8 mouse cellular contexts compared by ENCODE assay signal in the genomic region with DNA sequence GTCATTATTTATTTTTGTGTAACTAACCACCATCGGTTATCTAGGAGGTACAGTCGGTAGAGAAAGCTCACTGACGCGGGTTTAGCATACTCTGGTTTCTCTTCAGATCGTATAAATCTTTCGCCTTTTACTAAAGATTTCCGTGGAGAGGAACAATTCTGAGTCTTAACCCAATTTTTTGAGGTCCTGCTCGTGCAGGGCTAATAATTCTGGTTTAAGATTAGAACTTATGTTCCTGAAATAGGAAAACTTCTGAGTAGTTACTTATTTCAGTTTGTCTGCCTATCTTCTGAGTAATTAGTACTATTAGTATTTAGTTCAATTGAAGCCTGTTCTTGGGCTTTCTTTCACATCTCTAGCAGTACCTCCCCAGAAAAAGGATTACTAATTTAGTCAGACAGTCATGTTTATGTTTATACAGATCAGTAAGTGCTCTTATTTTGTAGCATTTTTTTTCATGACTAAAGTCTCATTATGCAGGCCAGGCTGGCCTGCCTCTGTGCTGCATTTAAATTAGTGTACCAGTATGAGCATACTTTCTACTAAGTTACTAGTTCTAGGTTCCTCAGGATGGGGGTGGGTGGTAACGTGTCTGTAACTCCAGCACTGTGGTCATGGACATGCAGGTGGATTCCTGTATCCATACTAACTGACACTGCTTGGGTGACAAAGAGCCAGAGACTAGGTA. TPM values are rescaled to one million over a fixed set of nuclear protein-coding genes. Genes with fewer than 3 reads are reported as not detected.
A peak's percentile ranks its signal among the peaks of the same experiment; 100 is the strongest.
DNase-seq lines count a peak whose midpoint lies in the region; ATAC-seq and TF ChIP-seq lines count a peak whose summit lies in the region.

No protein-coding gene starts in this region.

- DNase-seq in 416B (ENCODE audit: low read depth) (peak; percentile 97), CH12.LX (ENCODE audit: extremely low read depth) (peak; percentile 97)
- peak; percentile 89 for DNase-seq in embryo, embryonic 11 days
- DNase-seq in retina, embryonic 14.5 days (ENCODE audit: low spot score): peak; percentile 90
- no peak for DNase-seq in urinary bladder, postnatal 25 days (ENCODE audit: low spot score)

- H3K9ac ChIP-seq in CH12.LX (ENCODE audit: insufficient read depth, low read depth): 0 out of 2 replicates have a peak overlapping the region, but pooled peaks have one; percentile 37
- peak overlapping the region; percentile 81 for H3K9ac ChIP-seq in heart, embryonic 13.5 days
- peak overlapping the region; percentile 48 for H3K9ac ChIP-seq in kidney, embryonic 15.5 days
- peak overlapping the region; percentile 35 for H3K9ac ChIP-seq in lung, embryonic 15.5 days

- no peak overlapping the region for H3K4me3 ChIP-seq in CH12.LX (replicated peaks in 1 of 3; ENCODE audit: low read depth in 2 of 3, low read length in 2 of 3, poor library complexity in 1 of 3)
- peak overlapping the region; percentile 46 for H3K4me3 ChIP-seq in heart, embryonic 13.5 days
- peak overlapping the region; percentile 44 for H3K4me3 ChIP-seq in kidney, embryonic 15.5 days (replicated peaks)
- H3K4me3 ChIP-seq in lung, embryonic 15.5 days: peak overlapping the region; percentile 36

- ATAC-seq in heart, embryonic 13.5 days (ENCODE audit: extremely low read depth, insufficient number of reproducible peaks, low FRiP score, low TSS enrichment): peak; percentile 42
- peak; percentile 93 for ATAC-seq in kidney, embryonic 15.5 days (replicated peaks; ENCODE audit: low FRiP score)
- peak; percentile 90 for ATAC-seq in lung, embryonic 15.5 days (ENCODE audit: borderline replicate concordance, extremely low read depth, low FRiP score, low TSS enrichment)

- H3K9me3 ChIP-seq in CH12.LX (replicated peaks; ENCODE audit: low read length): no peaks in the 10 kb centered on the region
- H3K9me3 ChIP-seq in heart, embryonic 13.5 days: no peaks in the 10 kb centered on the region
- H3K9me3 ChIP-seq in kidney, embryonic 15.5 days (replicated peaks): no peaks in the 10 kb centered on the region
- no peaks in the 10 kb centered on the region for H3K9me3 ChIP-seq in lung, embryonic 15.5 days

- no peak for TF ChIP-seq RAD21 in CH12.LX (IDR thresholded peaks at IDR 0.05; ENCODE audit: low read depth, low read length)

- TF ChIP-seq EP300 in CH12.LX (IDR thresholded peaks at IDR 0.05; ENCODE audit: low read length): no peak

- peak overlapping the region; percentile 3; the same call in 1 of the 2 replicates for H3K4me2 ChIP-seq in CH12.LX (ENCODE audit: insufficient read depth, low read depth, poor library complexity, severe bottlenecking)
- H3K4me2 ChIP-seq in heart, embryonic 13.5 days: peak overlapping the region; percentile 66
- H3K4me2 ChIP-seq in kidney, embryonic 15.5 days: peak overlapping the region; percentile 57
- H3K4me2 ChIP-seq in lung, embryonic 15.5 days: peak overlapping the region; percentile 55

- H3K4me1 ChIP-seq in CH12.LX (ENCODE audit: control insufficient read depth in 1 of 2, insufficient read depth in 2 of 2): peaks cover 2 to 17% of the 10 kb centered on the region in 2 experiments; a peak in 3 of 4 replicates
- peaks cover 11% of the 10 kb centered on the region for H3K4me1 ChIP-seq in heart, embryonic 13.5 days
- 0 out of 2 replicates have a peak, but pooled peaks cover 4% of the 10 kb centered on the region for H3K4me1 ChIP-seq in kidney, embryonic 15.5 days
- H3K4me1 ChIP-seq in lung, embryonic 15.5 days: peaks cover 11% of the 10 kb centered on the region; the same call in 1 of the 2 replicates

- WGBS in heart, embryonic 13.5 days: under 1% methylated on average over 9 of the region's 9 CpGs
- under 1% methylated on average over 9 of the region's 9 CpGs for WGBS in kidney, embryonic 15.5 days
- 2% methylated on average over 9 of the region's 9 CpGs for WGBS in lung, embryonic 15.5 days

- dilution Hi-C loops in CH12.LX (cut with MboI; ENCODE audit: extremely low pct_ligation_motif_present, extremely low pct_unique_long_range_greater_than_20kb, low sequenced_read_pairs): no loop called here

- in situ Hi-C loops in CH12.LX (cut with MboI; ENCODE audit: low pct_ligation_motif_present, low pct_unique_long_range_greater_than_20kb, low sequenced_read_pairs): no loop called here

- no peaks in the 10 kb centered on the region for H3K27me3 ChIP-seq in CH12.LX (replicated peaks)
- H3K27me3 ChIP-seq in heart, embryonic 13.5 days (replicated peaks): peaks cover 2% of the 10 kb centered on the region; the same call in 1 of the 2 replicates
- H3K27me3 ChIP-seq in kidney, embryonic 15.5 days: no peaks in the 10 kb centered on the region
- no peaks in the 10 kb centered on the region for H3K27me3 ChIP-seq in lung, embryonic 15.5 days

- no peaks in the 10 kb centered on the region for H3K79me2 ChIP-seq in CH12.LX (replicated peaks; ENCODE audit: control insufficient read depth, extremely low read depth, insufficient read depth, poor library complexity, severe bottlenecking)

- no peaks in the 10 kb centered on the region for H3K36me3 ChIP-seq in CH12.LX (replicated peaks in 1 of 2; ENCODE audit: control insufficient read depth in 1 of 2, insufficient read depth in 1 of 2, low read length in 1 of 2)
- H3K36me3 ChIP-seq in heart, embryonic 13.5 days: no peaks in the 10 kb centered on the region
- no peaks in the 10 kb centered on the region for H3K36me3 ChIP-seq in kidney, embryonic 15.5 days
- H3K36me3 ChIP-seq in lung, embryonic 15.5 days: no peaks in the 10 kb centered on the region

- peak; percentile 93 for TF ChIP-seq POLR2A in CH12.LX (IDR thresholded peaks at IDR 0.05; ENCODE audit: low read depth, low read length)

- TF ChIP-seq CTCF in CH12.LX (conservative IDR thresholded peaks at IDR 0.05 in 1 of 2, IDR thresholded peaks at IDR 0.05 in 1 of 2; ENCODE audit: low read depth in 2 of 2, low read length in 2 of 2): no peak

- peak overlapping the region; percentile 39; the same call in 1 of the 2 replicates for H3K27ac ChIP-seq in CH12.LX (ENCODE audit: insufficient read depth, low read depth)
- peak overlapping the region; percentile 84 for H3K27ac ChIP-seq in heart, embryonic 13.5 days (replicated peaks)
- H3K27ac ChIP-seq in kidney, embryonic 15.5 days: peak overlapping the region; percentile 85
- H3K27ac ChIP-seq in lung, embryonic 15.5 days: peak overlapping the region; percentile 80

TF ChIP-seq in CH12.LX, 34 proteins besides CTCF, POLR2A, EP300 and RAD21 (continues in another document):
- TF ChIP-seq MXI1 (IDR thresholded peaks at IDR 0.05; ENCODE audit: low read depth, low read length): peak; percentile 24; the same call in 1 of the 2 replicates
- TF ChIP-seq BHLHE40 (IDR thresholded peaks at IDR 0.05; ENCODE audit: low read depth, low read length): peak; percentile 67
- peak; percentile 69; the same call in 1 of the 2 replicates for TF ChIP-seq MAZ (IDR thresholded peaks at IDR 0.05; ENCODE audit: low read depth, low read length)
- peak; percentile 29; the same call in 1 of the 2 replicates for TF ChIP-seq NRF1 (IDR thresholded peaks at IDR 0.05; ENCODE audit: low read depth, low read length)
- TF ChIP-seq ELF1 (IDR thresholded peaks at IDR 0.05; ENCODE audit: low read depth, low read length): no peak
- peak; percentile 49 for TF ChIP-seq JUND (conservative IDR thresholded peaks at IDR 0.05; ENCODE audit: low read depth, low read length)
- peak; percentile 76; the same call in 1 of the 2 replicates for TF ChIP-seq RCOR1 (conservative IDR thresholded peaks at IDR 0.05; ENCODE audit: low read depth, low read length)
- TF ChIP-seq UBTF (IDR thresholded peaks at IDR 0.05; ENCODE audit: low read depth, low read length): no peak
- peak; percentile 99 for TF ChIP-seq TBP (conservative IDR thresholded peaks at IDR 0.05; ENCODE audit: low read depth, low read length)
- no peak for TF ChIP-seq USF1 (IDR thresholded peaks at IDR 0.05; ENCODE audit: low read depth, low read length)
- peak; percentile 100 for TF ChIP-seq ZMIZ1 (IDR thresholded peaks at IDR 0.05; ENCODE audit: low read depth, low read length)
- peak; percentile 45; the same call in 1 of the 2 replicates for TF ChIP-seq JUN (IDR thresholded peaks at IDR 0.05; ENCODE audit: insufficient read depth, low read depth, low read length)
- TF ChIP-seq MYC (IDR thresholded peaks at IDR 0.05; ENCODE audit: low read depth, low read length): 0 out of 2 replicates have a peak, but pooled peaks have one; percentile 63
- peak; percentile 100 for TF ChIP-seq POLR2AphosphoS2 (IDR thresholded peaks at IDR 0.05; ENCODE audit: low read depth, low read length)
- 0 out of 2 replicates have a peak, but pooled peaks have one; percentile 55 for TF ChIP-seq CHD2 (IDR thresholded peaks at IDR 0.05; ENCODE audit: low read length)
- TF ChIP-seq GABPA (IDR thresholded peaks at IDR 0.05; ENCODE audit: insufficient replicate concordance, low read depth, low read length): no peak
- TF ChIP-seq ZNF384 (IDR thresholded peaks at IDR 0.05; ENCODE audit: low read depth, low read length): peak; percentile 91
- no peak for TF ChIP-seq CHD1 (IDR thresholded peaks at IDR 0.05; ENCODE audit: low read depth, low read length)
- TF ChIP-seq MAX (IDR thresholded peaks at IDR 0.05; ENCODE audit: low read length): no peak

RNA-seq across cellular contexts. Expression of a gene that starts 7.6 kb away (rescaled TPM):
- total RNA-seq in CH12.LX (2012; rRNA removed): 33.9 and 39.6 TPM in 2 replicates
- 34.0 and 36.8 TPM in 2 replicates for total RNA-seq in CH12.LX (2014; rRNA removed)
- 40.3 and 43.1 TPM in 2 replicates for polyA plus RNA-seq in CH12.LX (2012; ENCODE audit: insufficient read length, low read depth)
- polyA plus RNA-seq in heart, embryonic 13.5 days (2015; fragmentation: Nextera tagmentation; extraction: Ambion mirVana): 42.0 and 44.2 TPM in 2 replicates
- polyA plus RNA-seq in kidney, embryonic 15.5 days (2015; fragmentation: Nextera tagmentation; extraction: Ambion mirVana): 75.6 and 76.0 TPM in 2 replicates
- polyA plus RNA-seq in lung, embryonic 15.5 days (2015; fragmentation: Nextera tagmentation; extraction: Ambion mirVana): 76.6 and 78.4 TPM in 2 replicates

RNA-seq across cellular contexts. Expression of a gene that starts 34.0 kb away (rescaled TPM):
- 5,379 and 5,435 TPM in 2 replicates for total RNA-seq in CH12.LX (2012; rRNA removed)
- 2,191 and 2,455 TPM in 2 replicates for total RNA-seq in CH12.LX (2014; rRNA removed)
- 1,480 and 1,967 TPM in 2 replicates for polyA plus RNA-seq in CH12.LX (2012; ENCODE audit: insufficient read length, low read depth)
- polyA plus RNA-seq in heart, embryonic 13.5 days (2015; fragmentation: Nextera tagmentation; extraction: Ambion mirVana): 616 and 654 TPM in 2 replicates
- polyA plus RNA-seq in kidney, embryonic 15.5 days (2015; fragmentation: Nextera tagmentation; extraction: Ambion mirVana): 1,027 and 1,077 TPM in 2 replicates
- polyA plus RNA-seq in lung, embryonic 15.5 days (2015; fragmentation: Nextera tagmentation; extraction: Ambion mirVana): 923 and 933 TPM in 2 replicates

RNA-seq across cellular contexts. Expression of a gene that starts 56.2 kb away (rescaled TPM):
- total RNA-seq in CH12.LX (2012; rRNA removed) (12.0 and 13.8 TPM in 2 replicates), CH12.LX (2014; rRNA removed) (8.6 and 8.8 TPM in 2 replicates)
- polyA plus RNA-seq in CH12.LX (2012; ENCODE audit: insufficient read length, low read depth): 14.7 and 18.5 TPM in 2 replicates
- polyA plus RNA-seq in heart, embryonic 13.5 days (2015; fragmentation: Nextera tagmentation; extraction: Ambion mirVana): 2.1 TPM in 2 replicates
- 2.9 and 3.5 TPM in 2 replicates for polyA plus RNA-seq in kidney, embryonic 15.5 days (2015; fragmentation: Nextera tagmentation; extraction: Ambion mirVana)
- polyA plus RNA-seq in lung, embryonic 15.5 days (2015; fragmentation: Nextera tagmentation; extraction: Ambion mirVana): 3.1 and 4.1 TPM in 2 replicates

Comparison
In these comparisons a context has a peak if more than half of its experiments do, and no peak if none do; other contexts are left out.
1. H3K4me2 ChIP-seq: peak in every context shown above with its lines; median percentile 66 in heart, embryonic 13.5 days; 57 in kidney, embryonic 15.5 days; 55 in lung, embryonic 15.5 days; 3 in CH12.LX.
2. H3K4me3 ChIP-seq: peak in heart, embryonic 13.5 days (single experiment), kidney, embryonic 15.5 days (single experiment) and lung, embryonic 15.5 days (single experiment); none in CH12.LX (0 of 3).
3. ATAC-seq: peak in every context shown above with its lines; median percentile 93 in kidney, embryonic 15.5 days; 90 in lung, embryonic 15.5 days; 42 in heart, embryonic 13.5 days.
4. Peak in every context shown above with its lines, with median percentiles within 50 percentile points of each other: H3K27ac ChIP-seq and H3K9ac ChIP-seq.